Mouse (Mus musculus) liver, embryonic 16.5 days (tissue): ENCODE measurements around the gene Dnajc4. TPM values are rescaled to one million over a fixed set of nuclear protein-coding genes. Genes with fewer than 3 reads are reported as not detected.

Experiments used
- ATAC-seq: fragments of 200-750 bp; cut with Nextera tagmentation; 2 replicates; pipeline ENCODE4 v1.8.0; 2017; ENCODE audit warnings: low read depth, mild to moderate bottlenecking, moderate number of reproducible peaks, moderate library complexity
- H3K27ac ChIP-seq: fragments of 300-500 bp; sonication (generic); 2 replicates; pipeline ENCODE4 v1.5.1; 2014; ENCODE audit warnings: mild to moderate bottlenecking, low read length
- H3K27me3 ChIP-seq: fragments of 300-500 bp; sonication (generic); 2 replicates; pipeline ENCODE4 v1.6.1; 2014; ENCODE audit warnings: low read depth, low read length, mixed read lengths; ENCODE audit not compliant: control insufficient read depth, insufficient read depth
- H3K36me3 ChIP-seq: fragments of 300-500 bp; sonication (generic); 2 replicates; pipeline ENCODE4 v1.6.1; 2014; ENCODE audit warnings: mild to moderate bottlenecking; ENCODE audit not compliant: control insufficient read depth, insufficient read depth
- H3K4me1 ChIP-seq: fragments of 300-500 bp; sonication (generic); 2 replicates; pipeline ENCODE4 v1.6.1; 2014; ENCODE audit warnings: low read depth, low read length, mixed read lengths; ENCODE audit not compliant: control insufficient read depth
- H3K4me2 ChIP-seq: fragments of 300-500 bp; sonication (generic); 2 replicates; pipeline ENCODE4 v1.6.1; 2014; ENCODE audit warnings: low read depth, low read length, mixed read lengths
- H3K4me3 ChIP-seq: fragments of 300-500 bp; sonication (generic); 2 replicates; pipeline ENCODE4 v1.5.1; 2014; ENCODE audit warnings: low read depth, mild to moderate bottlenecking, low read length
- H3K9ac ChIP-seq: fragments of 300-500 bp; sonication (generic); 2 replicates; pipeline ENCODE4 v1.6.1; 2014; ENCODE audit warnings: low read depth, low read length
- H3K9me3 ChIP-seq: fragments of 300-500 bp; sonication (generic); replicated peaks from 2 replicates; pipeline ENCODE4 v1.6.1; 2016; ENCODE audit warnings: low read length; ENCODE audit not compliant: control insufficient read depth
- WGBS: fragments of 180-500 bp; shearing (Covaris S2); extraction: QIAGEN DNeasy Blood & Tissue Kit; methylation state at CpG from one replicate; pipeline ENCODE4 v1.1.7; 2014; ENCODE audit not compliant: insufficient replicate concordance; 5-methylcytosine and 5-hydroxymethylcytosine counted together
- polyA plus RNA-seq: library from polyadenylated mRNA; unstranded; fragments of >200 nt; fragmentation: Nextera tagmentation; extraction: Ambion mirVana; gene quantifications from 2 replicates; pipeline ENCODE4 v1.2.1, GENCODE M21; 2015

Gene Dnajc4
- 9.9 and 10.5 TPM in 2 replicates for polyA plus RNA-seq

DNA sequence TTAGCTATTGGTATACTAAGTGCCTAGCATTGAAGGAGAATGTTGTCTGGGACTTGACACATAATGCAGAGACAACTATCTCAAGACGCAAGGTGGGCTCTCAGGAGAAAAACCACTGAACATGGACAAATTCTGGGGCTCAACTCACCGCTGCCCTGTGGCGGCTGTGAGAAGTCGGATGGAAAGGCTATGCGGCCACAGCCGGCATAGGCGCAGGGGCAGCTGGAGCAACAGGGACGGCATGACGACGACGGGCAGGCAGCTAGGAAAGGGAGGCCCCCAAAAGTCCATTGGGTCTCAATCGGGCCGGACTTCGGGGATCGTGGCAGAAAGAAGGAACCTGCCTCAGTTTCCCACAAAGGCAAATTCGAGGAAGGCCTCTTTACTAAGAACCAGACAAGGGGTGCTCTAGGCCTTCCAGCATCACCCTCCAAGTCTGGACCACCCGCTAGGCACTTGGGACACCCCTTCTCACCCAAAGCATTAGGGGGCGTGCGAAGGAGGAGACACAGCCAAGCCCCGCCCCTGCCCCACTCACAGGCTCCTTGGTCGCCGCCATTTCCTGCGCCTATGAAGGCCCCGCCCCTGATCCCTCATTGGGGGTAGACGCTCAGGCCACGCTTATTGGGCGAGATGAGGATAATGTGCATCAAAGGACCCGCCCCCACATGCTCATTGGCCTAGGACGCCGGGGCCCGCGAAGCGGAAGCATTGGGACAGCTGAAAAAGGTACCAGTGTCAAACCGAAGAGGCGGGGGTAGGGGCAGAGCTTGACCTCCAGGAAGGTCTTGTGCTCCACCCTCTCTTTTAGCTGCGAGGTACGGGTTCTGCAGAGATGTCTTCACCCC is at the start of gene Dnajc4:
Dnajc4 (minus strand) TSS at position 562 of the 848 bp plus-strand sequence.
- no peaks in the 10 kb centered on the region for H3K9me3 ChIP-seq
- peak; percentile 95 for ATAC-seq
- H3K4me3 ChIP-seq, result peak within 1 kb of the TSS; percentile 76
- peak within 1 kb of the TSS; percentile 99 for H3K4me2 ChIP-seq
- no peaks in the 10 kb centered on the region for H3K27me3 ChIP-seq
- H3K36me3 ChIP-seq, result no peaks in the 10 kb centered on the region
- H3K4me1 ChIP-seq, result peaks cover 45% of the 10 kb centered on the region
- H3K9ac ChIP-seq, result peak within 1 kb of the TSS; percentile 77
- peak within 1 kb of the TSS; percentile 67 for H3K27ac ChIP-seq
- WGBS, result 2% methylated on average over 37 of the region's 37 CpGs

- H3K4me3 ChIP-seq, result peak overlapping the region; percentile 79
- peak overlapping the region; percentile 94 for H3K4me2 ChIP-seq
- no peaks in the 10 kb centered on the region for H3K9me3 ChIP-seq
- peak overlapping the region; percentile 91; the same call in 1 of the 2 replicates for H3K9ac ChIP-seq
- H3K36me3 ChIP-seq, result no peaks in the 10 kb centered on the region
- H3K27me3 ChIP-seq, result no peaks in the 10 kb centered on the region
- H3K27ac ChIP-seq, result peak overlapping the region; percentile 93
- no peak for ATAC-seq
- WGBS, result 81% methylated on average over 2 of the region's 2 CpGs
- H3K4me1 ChIP-seq, result peaks cover 25% of the 10 kb centered on the region
Measured at GRCm38 (mm10) chr19:7041171-7041570, 48.8 kb upstream of the Dnajc4 start.

DNA sequence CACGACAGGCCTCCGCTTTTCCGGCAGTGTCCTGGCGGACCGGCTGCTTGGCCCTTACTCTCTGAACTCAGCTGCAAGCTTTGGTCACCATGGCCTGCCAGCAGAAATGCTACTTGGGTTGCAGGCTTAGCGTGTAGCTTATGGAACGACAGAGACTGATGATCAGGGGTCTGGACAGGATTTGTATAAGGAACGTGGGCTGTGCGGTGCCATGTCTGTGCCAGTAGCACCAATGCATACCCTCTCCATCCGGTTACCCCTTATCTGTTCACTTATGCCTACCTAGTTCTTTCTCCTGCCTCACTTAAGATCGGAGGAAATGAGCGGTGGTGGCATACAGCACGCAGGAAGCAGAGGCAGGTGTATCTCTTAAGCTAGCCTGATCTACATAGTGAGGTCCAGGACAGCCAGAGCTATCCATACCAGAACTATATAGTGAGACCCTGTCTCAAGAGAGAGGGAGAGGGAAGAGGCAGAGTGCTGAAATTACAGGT is 48.3 kb upstream of the Dnajc4 start:
- Histone ChIP-seq H3K9me3 (no peaks in the 10 kb centered on the region), H3K4me2 (peak overlapping the region; percentile 94), H3K9ac (peak overlapping the region; percentile 91), H3K4me1 (peaks cover 25% of the 10 kb centered on the region), H3K36me3 (no peaks in the 10 kb centered on the region), H3K27me3 (no peaks in the 10 kb centered on the region), H3K4me3 (peak overlapping the region; percentile 79), H3K27ac (peak overlapping the region; percentile 93)
- WGBS, result 13% methylated on average over 13 of the region's 13 CpGs
- no peak for ATAC-seq

DNA sequence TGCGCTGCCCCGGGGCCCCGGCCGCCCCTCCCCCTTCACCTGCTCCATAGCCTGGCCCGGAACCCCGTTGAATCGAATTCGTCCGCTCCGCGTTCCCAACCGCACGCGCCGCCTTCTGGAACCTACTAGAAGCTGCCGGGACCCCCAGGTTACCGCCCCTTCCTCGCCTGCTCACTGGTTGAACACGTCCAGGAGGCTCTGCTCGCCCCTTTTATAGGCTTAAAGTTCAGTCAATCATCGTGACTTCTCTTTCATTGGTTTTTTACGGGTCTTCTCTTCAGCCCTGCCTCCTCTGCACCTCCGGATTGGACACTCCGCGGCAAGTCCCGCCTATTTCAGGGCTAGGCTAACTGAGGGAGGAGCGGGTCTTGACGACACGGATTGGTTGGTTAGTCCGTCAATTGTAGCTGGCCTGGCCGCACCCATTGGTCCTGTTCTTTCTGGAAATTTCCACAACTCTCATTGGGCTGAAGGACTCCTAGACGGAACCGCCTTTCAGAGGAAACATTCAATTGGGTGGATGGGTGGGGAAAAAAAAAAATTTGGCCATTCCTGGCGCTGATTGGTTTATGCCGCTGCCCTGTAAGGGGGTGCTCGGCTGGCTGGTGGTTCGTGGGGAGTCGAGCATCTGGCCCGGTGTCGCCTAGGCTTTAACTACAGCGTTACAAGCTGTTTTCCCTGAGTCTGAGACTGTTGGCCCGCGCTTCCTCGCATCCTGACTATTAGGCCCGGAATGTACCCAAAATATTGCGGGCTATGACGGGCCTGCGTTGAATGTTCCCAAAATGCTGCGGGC is 47.7 kb upstream of the Dnajc4 start, which contains the start of gene Stip1:
Stip1 (minus strand) TSS at position 127 of the 796 bp plus-strand sequence.
- H3K36me3 ChIP-seq, result peaks cover 4% of the 10 kb centered on the region; the same call in 1 of the 2 replicates
- peak within 1 kb of the TSS; percentile 96 for H3K9ac ChIP-seq
- H3K9me3 ChIP-seq, result no peaks in the 10 kb centered on the region
- peak within 1 kb of the TSS; percentile 94 for H3K4me2 ChIP-seq
- H3K27ac ChIP-seq, result peak within 1 kb of the TSS; percentile 93
- peaks cover 25% of the 10 kb centered on the region for H3K4me1 ChIP-seq
- WGBS, result 0% methylated on average over 49 of the region's 49 CpGs
- peak within 1 kb of the TSS; percentile 94 for H3K4me3 ChIP-seq
- peak; percentile 96 for ATAC-seq
- H3K27me3 ChIP-seq, result no peaks in the 10 kb centered on the region

DNA sequence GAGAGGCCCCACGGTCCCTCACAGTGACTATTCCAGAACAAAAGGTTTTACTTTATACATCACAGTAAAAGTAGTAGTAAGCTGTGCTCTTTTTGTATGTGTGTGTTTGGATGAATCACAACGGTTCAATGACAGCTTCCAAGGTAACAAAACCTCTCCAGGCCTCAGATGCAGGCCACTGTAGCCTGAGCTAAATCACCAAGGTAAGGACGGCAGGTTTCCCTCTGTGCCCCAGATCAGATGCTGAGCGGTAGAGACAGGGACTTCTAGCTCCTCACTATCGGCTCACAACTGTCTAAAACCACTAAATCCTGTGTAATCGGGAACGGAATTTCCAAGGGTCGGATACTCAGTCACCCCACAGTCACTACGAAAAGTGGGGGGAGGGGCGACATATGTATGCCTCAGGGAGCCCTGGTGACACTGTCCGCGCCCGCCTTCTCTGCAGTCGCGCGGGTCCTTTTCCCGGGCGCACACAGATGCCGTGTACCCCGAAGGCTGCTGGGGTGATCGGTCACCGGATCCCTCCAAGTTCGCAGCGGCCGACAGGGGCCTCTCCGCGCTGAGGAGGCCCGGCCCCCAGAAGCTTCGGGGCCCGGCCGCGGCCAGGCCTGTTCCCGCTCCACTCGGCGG is 46.8 kb upstream of the Dnajc4 start:
- peak overlapping the region; percentile 94 for H3K4me3 ChIP-seq
- H3K4me2 ChIP-seq, result peak overlapping the region; percentile 92
- ATAC-seq, result peak; percentile 1
- WGBS, result 1% methylated on average over 35 of the region's 35 CpGs
- H3K4me1 ChIP-seq, result peaks cover 25% of the 10 kb centered on the region
- H3K9me3 ChIP-seq, result no peaks in the 10 kb centered on the region
- peak overlapping the region; percentile 89 for H3K27ac ChIP-seq
- H3K27me3 ChIP-seq, result no peaks in the 10 kb centered on the region
- H3K9ac ChIP-seq, result peak overlapping the region; percentile 96
- peaks cover 10% of the 10 kb centered on the region for H3K36me3 ChIP-seq

DNA sequence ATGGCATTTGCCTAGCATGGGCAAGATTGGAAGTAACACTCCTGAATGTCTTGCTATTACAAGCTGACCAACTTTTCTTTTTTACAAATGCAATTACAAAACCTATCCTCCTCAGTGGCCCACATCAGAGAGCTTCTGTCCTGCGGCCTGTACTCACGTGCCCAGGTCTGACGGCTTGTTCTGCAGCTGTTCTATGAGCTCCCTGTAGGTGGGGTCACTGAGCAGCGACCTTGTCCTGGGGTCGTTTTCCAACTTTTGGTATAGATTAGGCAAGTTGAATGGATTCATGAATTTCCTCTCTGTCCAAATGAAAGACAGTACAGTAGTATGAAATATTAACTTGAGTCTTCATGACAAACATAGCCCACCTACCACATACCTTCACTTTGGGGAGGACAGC is 41.6 kb upstream of the Dnajc4 start:
- Histone ChIP-seq H3K9ac (no peak overlapping the region), H3K9me3 (no peaks in the 10 kb centered on the region), H3K4me2 (no peak overlapping the region), H3K4me3 (no peak overlapping the region), H3K27ac (no peak overlapping the region), H3K27me3 (no peaks in the 10 kb centered on the region), H3K4me1 (peaks cover 15% of the 10 kb centered on the region), H3K36me3 (peaks cover 45% of the 10 kb centered on the region)
- 84% methylated on average over 5 of the region's 5 CpGs for WGBS
- no peak for ATAC-seq

- WGBS, result 90% methylated on average over 5 of the region's 5 CpGs
- Histone ChIP-seq H3K4me1 (no peaks in the 10 kb centered on the region), H3K27ac (no peak overlapping the region), H3K27me3 (no peaks in the 10 kb centered on the region), H3K4me3 (no peak overlapping the region), H3K9ac (no peak overlapping the region), H3K36me3 (peaks cover 66% of the 10 kb centered on the region), H3K9me3 (no peaks in the 10 kb centered on the region), H3K4me2 (no peak overlapping the region)
- no peak for ATAC-seq
Measured at GRCm38 (mm10) chr19:7029531-7029930, 37.2 kb upstream of the Dnajc4 start.

DNA sequence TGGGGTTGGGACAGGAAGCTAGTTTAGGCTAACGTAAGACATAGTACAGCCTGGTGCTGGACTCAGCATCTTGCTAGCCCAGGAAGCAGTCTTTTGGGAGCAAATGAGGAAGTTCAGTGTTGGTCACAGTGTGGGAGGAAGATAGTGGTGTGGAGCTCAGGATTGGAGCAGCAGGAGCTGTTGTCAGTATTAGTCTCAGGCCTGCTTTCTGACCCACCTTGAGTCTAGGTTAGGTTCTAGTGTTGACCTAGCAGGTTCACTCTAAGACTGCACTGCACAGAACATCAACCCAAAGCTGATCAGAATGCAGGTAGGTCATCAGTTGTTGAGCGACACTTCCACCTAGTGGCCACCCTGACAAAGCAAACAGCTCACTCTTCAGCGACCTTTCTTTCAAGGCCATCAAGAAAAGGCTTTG is 27.9 kb upstream of the Dnajc4 start:
- WGBS, result 15% methylated on average over 3 of the region's 3 CpGs
- Histone ChIP-seq H3K27me3 (no peaks in the 10 kb centered on the region), H3K9me3 (no peaks in the 10 kb centered on the region), H3K4me3 (peak overlapping the region; percentile 76; the same call in 1 of the 2 replicates), H3K4me1 (peaks cover 18% of the 10 kb centered on the region), H3K36me3 (peaks cover 38% of the 10 kb centered on the region), H3K9ac (no peak overlapping the region), H3K4me2 (peak overlapping the region; percentile 66), H3K27ac (peak overlapping the region; percentile 90)
- ATAC-seq, result no peak
